Mouse (Mus musculus) intestine, postnatal 0 days (tissue): ENCODE results near the gene Cspg5. TPM values are rescaled to one million over a fixed set of nuclear protein-coding genes. Genes with fewer than 3 reads are reported as not detected.

Experiments used
- ATAC-seq: fragments of 200-750 bp; cut with Nextera tagmentation; 2 replicates; pipeline ENCODE4 v1.8.0; 2017; ENCODE audit warnings: mild to moderate bottlenecking, moderate TSS enrichment, moderate library complexity
- H3K27ac ChIP-seq: fragments of 300-500 bp; sonication (generic); 2 replicates; pipeline ENCODE4 v1.5.1; 2014; ENCODE audit warnings: mild to moderate bottlenecking, low read depth, low read length, moderate library complexity
- H3K27me3 ChIP-seq: fragments of 300-500 bp; sonication (generic); replicated peaks from 2 replicates; pipeline ENCODE4 v1.6.1; 2014; ENCODE audit warnings: low read length, mixed read lengths; ENCODE audit not compliant: control insufficient read depth, insufficient read depth
- H3K36me3 ChIP-seq: fragments of 300-500 bp; sonication (generic); 2 replicates; pipeline ENCODE4 v1.6.1; 2014; ENCODE audit warnings: mild to moderate bottlenecking, moderate library complexity; ENCODE audit not compliant: control insufficient read depth, insufficient read depth
- H3K4me1 ChIP-seq: fragments of 300-500 bp; sonication (generic); replicated peaks from 2 replicates; pipeline ENCODE4 v1.6.1; 2014; ENCODE audit warnings: antibody characterized with exemption, low read length, mixed read lengths; ENCODE audit not compliant: control insufficient read depth, insufficient read depth
- H3K4me2 ChIP-seq: fragments of 300-500 bp; sonication (generic); replicated peaks from 2 replicates; pipeline ENCODE4 v1.6.1; 2014; ENCODE audit warnings: low read depth, mild to moderate bottlenecking, moderate library complexity
- H3K4me3 ChIP-seq: fragments of 300-500 bp; sonication (generic); 2 replicates; pipeline ENCODE4 v1.5.1; 2014; ENCODE audit warnings: low read depth, low read length
- H3K9ac ChIP-seq: fragments of 300-500 bp; sonication (generic); 2 replicates; pipeline ENCODE4 v1.6.1; 2014; ENCODE audit warnings: mild to moderate bottlenecking, low read depth, low read length
- H3K9me3 ChIP-seq: fragments of 300-500 bp; sonication (generic); 2 replicates; pipeline ENCODE4 v1.6.1; 2016; ENCODE audit warnings: mixed run types; ENCODE audit not compliant: control insufficient read depth
- CTCF ChIP-seq: sonication (generic); IDR thresholded peaks from 2 replicates; pipeline ENCODE4 v1.5.1; 2016; ENCODE audit warnings: low read depth, mild to moderate bottlenecking, control low read depth, antibody characterized with exemption, moderate library complexity
- WGBS: fragments of 180-500 bp; shearing (Covaris S2); extraction: QIAGEN DNeasy Blood & Tissue Kit; methylation state at CpG from one replicate; pipeline ENCODE4 v1.1.7; 2014; 5-methylcytosine and 5-hydroxymethylcytosine counted together
- polyA plus RNA-seq: library from polyadenylated mRNA; unstranded; fragments of >200 nt; fragmentation: Nextera tagmentation; extraction: Ambion mirVana; gene quantifications from 2 replicates; pipeline ENCODE4 v1.2.1, GENCODE M21; 2015

Cspg5 gene
- polyA plus RNA-seq, 1 experiment from 2014 or later = 2.9 TPM

DNA sequence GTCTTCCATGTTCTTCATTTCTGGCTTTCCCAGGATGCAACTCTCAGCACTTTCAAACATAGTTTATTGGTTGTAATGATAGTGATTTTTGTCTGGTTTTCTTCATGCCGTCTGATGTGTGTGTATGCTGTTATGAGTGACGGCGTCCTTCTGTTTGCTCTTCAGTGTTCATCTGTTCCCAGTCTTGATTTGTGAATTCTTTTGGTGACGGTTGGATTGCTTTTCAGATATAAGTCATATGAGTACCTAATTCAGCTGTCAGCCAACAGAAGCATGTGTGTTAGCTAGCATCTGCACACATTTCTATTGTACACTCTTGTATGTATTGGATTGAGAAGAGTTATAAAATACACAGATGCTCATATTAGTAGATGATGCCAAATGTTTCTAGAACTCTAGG is 19.3 kb upstream of the Cspg5 start:
- H3K27me3 ChIP-seq = no peaks in the 10 kb centered on the region
- H3K4me1 ChIP-seq = no peaks in the 10 kb centered on the region
- no peak overlapping the region for H3K9ac ChIP-seq
- peaks cover 64% of the 10 kb centered on the region for H3K36me3 ChIP-seq
- no peaks in the 10 kb centered on the region for H3K9me3 ChIP-seq
- TF ChIP-seq CTCF = no peak
- 84% methylated on average over 4 of the region's 4 CpGs for WGBS
- no peak overlapping the region for H3K4me3 ChIP-seq
- H3K4me2 ChIP-seq = no peak overlapping the region
- ATAC-seq = no peak
- H3K27ac ChIP-seq = no peak overlapping the region

DNA sequence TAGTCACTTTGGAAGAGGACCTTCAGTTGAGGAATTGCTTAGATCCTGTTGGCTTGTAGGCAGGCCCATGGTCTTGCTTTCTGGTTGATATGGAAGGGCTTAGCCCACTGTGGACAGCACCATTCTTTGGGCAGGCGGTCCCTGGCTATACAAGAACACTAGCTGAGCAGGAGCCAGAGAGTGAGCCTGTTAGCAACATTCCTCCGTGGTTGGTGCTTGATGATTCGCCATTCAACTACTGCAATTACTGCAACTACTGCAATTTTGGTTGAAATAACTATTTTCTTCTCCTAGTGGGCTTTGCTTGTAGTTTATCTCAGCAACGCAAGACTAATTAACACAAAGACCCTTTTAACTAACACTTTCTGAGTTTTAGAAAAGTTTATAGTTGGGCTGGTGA is 17.4 kb upstream of the Cspg5 start:
- no peak for ATAC-seq
- Histone ChIP-seq H3K27ac (no peak overlapping the region), H3K4me1 (no peaks in the 10 kb centered on the region), H3K4me3 (no peak overlapping the region), H3K36me3 (peaks cover 64% of the 10 kb centered on the region), H3K9me3 (no peaks in the 10 kb centered on the region), H3K27me3 (no peaks in the 10 kb centered on the region), H3K9ac (no peak overlapping the region), H3K4me2 (no peak overlapping the region)
- WGBS = 92% methylated on average over 4 of the region's 4 CpGs
- no peak for TF ChIP-seq CTCF

DNA sequence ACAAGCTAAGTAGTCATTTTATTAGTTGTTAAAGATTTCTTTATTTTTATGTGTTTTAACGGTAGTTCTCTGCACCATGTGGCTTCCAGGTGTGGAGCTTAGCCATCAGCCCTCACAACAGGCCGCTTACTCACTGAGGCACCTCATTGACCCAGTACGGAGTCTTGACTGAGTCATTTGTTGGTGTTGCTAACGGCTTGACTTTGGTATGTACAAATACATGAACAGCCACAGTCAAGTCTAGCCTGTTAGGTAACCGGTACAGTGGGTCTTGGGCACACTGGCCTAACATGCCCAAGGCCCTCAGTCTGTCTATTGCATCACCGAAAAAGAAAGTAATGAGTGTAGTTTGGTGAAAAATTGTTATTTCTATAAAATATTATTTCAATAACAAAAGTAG is 14.9 kb upstream of the Cspg5 start:
- peaks cover 43% of the 10 kb centered on the region for H3K36me3 ChIP-seq
- ATAC-seq = no peak
- no peak overlapping the region for H3K9ac ChIP-seq
- TF ChIP-seq CTCF = no peak
- no peak overlapping the region for H3K27ac ChIP-seq
- no peaks in the 10 kb centered on the region for H3K9me3 ChIP-seq
- no peak overlapping the region for H3K4me2 ChIP-seq
- no peaks in the 10 kb centered on the region for H3K27me3 ChIP-seq
- H3K4me3 ChIP-seq = no peak overlapping the region
- H3K4me1 ChIP-seq = no peaks in the 10 kb centered on the region
- WGBS = 89% methylated on average over 6 of the region's 6 CpGs

DNA sequence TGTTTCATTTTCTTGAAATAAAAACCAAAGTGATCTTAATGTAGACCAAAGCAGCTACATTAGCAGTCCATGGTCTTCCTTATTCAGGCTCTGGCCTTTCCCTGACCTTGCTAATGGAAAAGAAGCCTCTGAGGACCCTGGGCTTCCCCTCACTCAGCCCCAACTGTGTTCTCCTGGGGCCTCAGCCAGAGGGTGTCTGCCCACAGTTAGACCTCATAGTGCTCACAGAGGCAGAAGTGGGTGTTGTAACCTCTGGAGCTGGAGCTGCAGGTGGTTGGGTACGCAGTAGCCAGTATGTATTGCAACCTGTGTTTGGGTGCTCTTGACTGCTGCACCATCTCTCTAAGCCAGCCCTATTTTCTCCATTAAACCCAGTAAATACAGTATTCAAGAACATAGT is 14.5 kb upstream of the Cspg5 start:
- TF ChIP-seq CTCF = no peak
- no peaks in the 10 kb centered on the region for H3K4me1 ChIP-seq
- H3K9me3 ChIP-seq = no peaks in the 10 kb centered on the region
- no peak for ATAC-seq
- no peak overlapping the region for H3K27ac ChIP-seq
- no peak overlapping the region for H3K9ac ChIP-seq
- H3K36me3 ChIP-seq = peaks cover 43% of the 10 kb centered on the region
- no peak overlapping the region for H3K4me2 ChIP-seq
- H3K4me3 ChIP-seq = no peak overlapping the region
- WGBS = 95% methylated on average over 1 of the region's 1 CpGs
- no peaks in the 10 kb centered on the region for H3K27me3 ChIP-seq

DNA sequence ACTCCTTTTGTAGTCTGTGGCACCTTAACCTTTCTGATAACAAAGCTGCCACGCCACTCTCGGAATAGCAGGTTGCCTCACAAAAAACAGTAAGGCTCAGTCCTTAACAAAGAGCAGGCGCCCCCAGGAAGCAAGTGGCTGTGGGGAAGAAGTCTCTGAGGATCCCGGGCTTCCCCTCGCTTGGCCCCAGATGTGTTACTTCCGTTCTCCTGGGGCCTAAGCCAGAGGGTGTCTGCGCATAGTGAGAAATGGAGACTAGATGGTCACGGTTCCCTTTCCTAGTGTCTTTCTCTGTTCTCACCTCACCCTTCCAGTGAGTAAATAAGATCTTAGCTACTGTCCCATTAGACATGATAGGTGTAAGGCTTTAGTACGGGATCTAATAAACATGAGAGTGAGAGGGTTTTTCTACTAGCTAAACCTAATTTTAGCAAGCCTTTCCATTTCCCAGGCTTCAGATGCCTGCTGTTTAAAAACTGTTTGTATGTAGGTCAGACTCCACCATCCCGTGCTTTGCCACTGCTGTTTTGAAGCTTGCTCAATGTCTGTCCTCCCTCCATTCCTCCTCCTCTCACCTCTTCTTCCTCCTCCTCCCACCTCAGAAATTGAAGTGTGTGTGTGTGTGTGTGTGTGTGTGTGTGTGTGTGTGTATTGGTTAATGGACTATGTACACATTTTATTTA is 13.9 kb upstream of the Cspg5 start:
- Histone ChIP-seq H3K27ac (no peak overlapping the region), H3K4me1 (no peaks in the 10 kb centered on the region), H3K27me3 (no peaks in the 10 kb centered on the region), H3K9me3 (no peaks in the 10 kb centered on the region), H3K4me3 (no peak overlapping the region), H3K36me3 (peaks cover 46% of the 10 kb centered on the region), H3K4me2 (no peak overlapping the region), H3K9ac (no peak overlapping the region)
- WGBS = 74% methylated on average over 10 of the region's 10 CpGs
- no peak for TF ChIP-seq CTCF
- no peak for ATAC-seq

DNA sequence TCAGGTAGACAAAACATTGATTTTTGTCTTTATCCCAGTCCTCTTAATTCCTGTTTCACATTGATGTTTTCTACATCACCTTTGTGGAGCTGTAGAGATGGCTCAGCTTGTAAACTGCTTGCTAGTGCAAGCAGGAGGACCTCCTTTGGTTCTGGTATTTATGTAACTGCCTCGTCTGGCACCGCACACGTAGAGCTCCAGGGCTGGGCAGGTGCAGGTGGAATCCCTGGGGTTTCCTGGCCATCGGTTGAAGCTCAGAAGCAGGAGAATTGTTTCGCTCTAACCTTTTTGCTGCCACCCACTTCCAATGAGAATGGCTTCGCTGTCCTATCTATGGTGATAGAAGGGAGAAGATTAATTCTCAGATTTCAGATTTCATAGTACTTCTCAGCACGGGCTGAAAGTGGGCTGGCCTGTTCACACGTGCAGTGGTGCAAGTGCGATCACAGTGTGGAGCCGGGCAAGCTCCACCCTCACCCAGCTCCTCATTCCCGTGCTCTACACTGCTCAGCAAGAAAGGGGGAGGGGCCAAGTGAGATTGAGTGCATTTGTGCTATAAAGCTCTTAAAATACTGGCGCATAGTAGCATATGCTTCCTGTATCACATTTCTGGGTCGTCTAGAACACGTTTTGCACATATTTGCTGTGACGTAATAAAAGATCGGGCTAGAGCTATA is 13.1 kb upstream of the Cspg5 start:
- no peak overlapping the region for H3K9ac ChIP-seq
- H3K27ac ChIP-seq = no peak overlapping the region
- no peak overlapping the region for H3K4me3 ChIP-seq
- no peaks in the 10 kb centered on the region for H3K27me3 ChIP-seq
- H3K4me2 ChIP-seq = no peak overlapping the region
- H3K36me3 ChIP-seq = peaks cover 49% of the 10 kb centered on the region
- H3K4me1 ChIP-seq = no peaks in the 10 kb centered on the region
- ATAC-seq = 0 out of 2 replicates have a peak, but pooled peaks have one; percentile 36
- H3K9me3 ChIP-seq = no peaks in the 10 kb centered on the region
- no peak for TF ChIP-seq CTCF
- 81% methylated on average over 16 of the region's 16 CpGs for WGBS
